Mouse (Mus musculus) CH12.LX (cell line): ENCODE data around the gene Mon1a. TPM values are rescaled to one million over a fixed set of nuclear protein-coding genes. Genes with fewer than 3 reads are reported as not detected.

Source experiments
- DNase-seq: peaks from one replicate; pipeline ENCODE4 v3.0.0-alpha.2; 2013; ENCODE audit errors: extremely low read depth
- H3K27ac ChIP-seq: 2 replicates; pipeline ENCODE4 v1.5.1; 2012; ENCODE audit warnings: low read depth, mild to moderate bottlenecking, control low read depth, moderate library complexity; ENCODE audit not compliant: insufficient read depth
- H3K27me3 ChIP-seq: replicated peaks from 2 replicates; pipeline ENCODE3; 2012; ENCODE audit warnings: inconsistent platforms
- H3K36me3 ChIP-seq, 2 experiments: replicated peaks in 1 of 2; 2 replicates each; pipeline versions ENCODE3 to v1.6.1; 2012; ENCODE audit warnings: inconsistent platforms in 1 of 2, low read length in 1 of 2, mild to moderate bottlenecking in 1 of 2, mixed read lengths in 1 of 2, moderate library complexity in 1 of 2; ENCODE audit not compliant: control insufficient read depth in 1 of 2, insufficient read depth in 1 of 2
- H3K4me1 ChIP-seq, 2 experiments: 2 replicates each; pipeline ENCODE4 v1.6.1; 2012; ENCODE audit warnings: inconsistent platforms in 1 of 2, moderate library complexity in 1 of 2; ENCODE audit not compliant: insufficient read depth in 2 of 2, control insufficient read depth in 1 of 2
- H3K4me2 ChIP-seq: 2 replicates; pipeline ENCODE4 v1.6.1; 2012; ENCODE audit warnings: low read depth, mild to moderate bottlenecking, control low read depth; ENCODE audit not compliant: poor library complexity, insufficient read depth, severe bottlenecking
- H3K4me3 ChIP-seq, 3 experiments: fragments of 150-350 bp in 1 of 3; sonication (generic) in 1 of 3; replicated peaks in 1 of 3; 2 replicates each; pipeline versions ENCODE3 to v1.5.1; 2011 to 2012; ENCODE audit warnings: low read depth in 2 of 3, low read length in 2 of 3, mild to moderate bottlenecking in 2 of 3, moderate library complexity in 2 of 3, control low read depth in 1 of 3, improper control_type of control experiment in 1 of 3, inconsistent platforms in 1 of 3, mixed read lengths in 1 of 3; ENCODE audit not compliant: poor library complexity in 1 of 3
- H3K79me2 ChIP-seq: replicated peaks from 2 replicates; pipeline ENCODE4 v1.6.1; 2012; ENCODE audit warnings: mild to moderate bottlenecking, moderate library complexity; ENCODE audit not compliant: control insufficient read depth, poor library complexity, insufficient read depth, severe bottlenecking; ENCODE audit errors: extremely low read depth
- H3K9ac ChIP-seq: 2 replicates; pipeline ENCODE4 v1.6.1; 2012; ENCODE audit warnings: low read depth, mild to moderate bottlenecking, control low read depth, moderate library complexity; ENCODE audit not compliant: insufficient read depth
- H3K9me3 ChIP-seq: replicated peaks from 2 replicates; pipeline ENCODE3; 2012; ENCODE audit warnings: low read length, inconsistent platforms, mixed read lengths
- BHLHE40 ChIP-seq: IDR thresholded peaks from 2 replicates; pipeline ENCODE4 v1.6.1; 2011; ENCODE audit warnings: mild to moderate bottlenecking, low read depth, low read length, improper control_type of control experiment
- E2F4 ChIP-seq: IDR thresholded peaks from 2 replicates; pipeline ENCODE4 v1.6.1; 2011; ENCODE audit warnings: low read depth, low read length, improper control_type of control experiment; ENCODE audit not compliant: insufficient replicate concordance
- ELF1 ChIP-seq: IDR thresholded peaks from 2 replicates; pipeline ENCODE4 v1.6.1; 2014; ENCODE audit warnings: low read depth, mild to moderate bottlenecking, inconsistent platforms, low read length, improper control_type of control experiment
- ETS1 ChIP-seq: conservative IDR thresholded peaks from 2 replicates; pipeline ENCODE4 v1.6.1; 2012; ENCODE audit warnings: low read depth, mild to moderate bottlenecking, inconsistent platforms, low read length, improper control_type of control experiment, moderate library complexity
- GABPA ChIP-seq: IDR thresholded peaks from 2 replicates; pipeline ENCODE4 v1.6.1; 2012; ENCODE audit warnings: low read depth, low read length, improper control_type of control experiment, inconsistent platforms; ENCODE audit not compliant: insufficient replicate concordance
- JUND ChIP-seq: conservative IDR thresholded peaks from 2 replicates; pipeline ENCODE4 v1.6.1; 2011; ENCODE audit warnings: low read depth, low read length, improper control_type of control experiment
- MXI1 ChIP-seq: IDR thresholded peaks from 2 replicates; pipeline ENCODE4 v1.6.1; 2011; ENCODE audit warnings: mild to moderate bottlenecking, low read depth, low read length, improper control_type of control experiment
- MYC ChIP-seq: IDR thresholded peaks from 2 replicates; pipeline ENCODE4 v1.6.1; 2011; ENCODE audit warnings: low read depth, mild to moderate bottlenecking, improper control_type of control experiment, low read length
- RAD21 ChIP-seq: IDR thresholded peaks from 2 replicates; pipeline ENCODE4 v1.6.1; 2011; ENCODE audit warnings: low read depth, mild to moderate bottlenecking, low read length, improper control_type of control experiment, moderate library complexity
- SMC3 ChIP-seq: IDR thresholded peaks from 2 replicates; pipeline ENCODE4 v1.6.1; 2011; ENCODE audit warnings: low read depth, low read length, improper control_type of control experiment
- USF1 ChIP-seq: IDR thresholded peaks from 2 replicates; pipeline ENCODE4 v1.6.1; 2014; ENCODE audit warnings: low read depth, mild to moderate bottlenecking, inconsistent platforms, low read length, improper control_type of control experiment
- ZKSCAN1 ChIP-seq: IDR thresholded peaks from 2 replicates; pipeline ENCODE4 v1.6.1; 2012; ENCODE audit warnings: low read depth, inconsistent platforms, low read length, improper control_type of control experiment, borderline replicate concordance
- ZMIZ1 ChIP-seq: IDR thresholded peaks from 2 replicates; pipeline ENCODE4 v1.6.1; 2012; ENCODE audit warnings: low read depth, mild to moderate bottlenecking, inconsistent platforms, low read length, improper control_type of control experiment
- dilution Hi-C: fragments of 300-500 bp; cut with MboI; formaldehyde crosslinking; loops from 2 replicates; pipeline ENCODE4 v1.14.3; 2020; ENCODE audit warnings: low sequenced_read_pairs; ENCODE audit not compliant: extremely low pct_unique_long_range_greater_than_20kb, extremely low pct_ligation_motif_present
- in situ Hi-C: fragments of 300-500 bp; cut with MboI; formaldehyde crosslinking; loops from 3 replicates; pipeline ENCODE4 v1.14.3; 2019; ENCODE audit warnings: low sequenced_read_pairs, low pct_ligation_motif_present, low pct_unique_long_range_greater_than_20kb, mixed read lengths
- polyA plus RNA-seq: library from polyadenylated mRNA; unstranded; fragments of >175 nt; gene quantifications from 2 replicates; pipeline ENCODE4 v1.2.1, GENCODE M21; 2012; ENCODE audit warnings: low read depth; ENCODE audit not compliant: insufficient read length
- total RNA-seq, 2 experiments: library from RNA; depleted of rRNA; stranded (reverse); fragments of 300-350 nt in 1 of 2; fragments of >200 nt in 1 of 2; gene quantifications; 2 replicates each; pipeline ENCODE4 v1.2.3; 2012 to 2014

The Mon1a gene
- total and polyA plus RNA-seq, 3 experiments, result 13.6 to 19.5 (median 15.3) TPM

GRCm38 (mm10) chr9:107936831-107937230 is 48.9 kb downstream of the Mon1a start:
- in situ Hi-C loops, result no loop called here
- no peaks in the 10 kb centered on the region for H3K9me3 ChIP-seq
- TF ChIP-seq USF1 (no peak), ETS1 (no peak), RAD21 (no peak), BHLHE40 (no peak), MXI1 (no peak), ELF1 (no peak), ZMIZ1 (no peak), GABPA (no peak)
- TF ChIP-seq, all 38 proteins: peak for 0
- DNase-seq, result no peak
- H3K9ac ChIP-seq, result no peak overlapping the region
- H3K4me2 ChIP-seq, result no peak overlapping the region
- no peak overlapping the region for H3K4me3 ChIP-seq
- dilution Hi-C loops, result no loop called here
- H3K79me2 ChIP-seq, result no peaks in the 10 kb centered on the region
- H3K4me1 ChIP-seq, result peaks cover 6 to 16% of the 10 kb centered on the region in 2 experiments
- H3K27ac ChIP-seq, result no peak overlapping the region
- H3K36me3 ChIP-seq, result no peaks in the 10 kb centered on the region
- peaks cover 97% of the 10 kb centered on the region for H3K27me3 ChIP-seq

DNA sequence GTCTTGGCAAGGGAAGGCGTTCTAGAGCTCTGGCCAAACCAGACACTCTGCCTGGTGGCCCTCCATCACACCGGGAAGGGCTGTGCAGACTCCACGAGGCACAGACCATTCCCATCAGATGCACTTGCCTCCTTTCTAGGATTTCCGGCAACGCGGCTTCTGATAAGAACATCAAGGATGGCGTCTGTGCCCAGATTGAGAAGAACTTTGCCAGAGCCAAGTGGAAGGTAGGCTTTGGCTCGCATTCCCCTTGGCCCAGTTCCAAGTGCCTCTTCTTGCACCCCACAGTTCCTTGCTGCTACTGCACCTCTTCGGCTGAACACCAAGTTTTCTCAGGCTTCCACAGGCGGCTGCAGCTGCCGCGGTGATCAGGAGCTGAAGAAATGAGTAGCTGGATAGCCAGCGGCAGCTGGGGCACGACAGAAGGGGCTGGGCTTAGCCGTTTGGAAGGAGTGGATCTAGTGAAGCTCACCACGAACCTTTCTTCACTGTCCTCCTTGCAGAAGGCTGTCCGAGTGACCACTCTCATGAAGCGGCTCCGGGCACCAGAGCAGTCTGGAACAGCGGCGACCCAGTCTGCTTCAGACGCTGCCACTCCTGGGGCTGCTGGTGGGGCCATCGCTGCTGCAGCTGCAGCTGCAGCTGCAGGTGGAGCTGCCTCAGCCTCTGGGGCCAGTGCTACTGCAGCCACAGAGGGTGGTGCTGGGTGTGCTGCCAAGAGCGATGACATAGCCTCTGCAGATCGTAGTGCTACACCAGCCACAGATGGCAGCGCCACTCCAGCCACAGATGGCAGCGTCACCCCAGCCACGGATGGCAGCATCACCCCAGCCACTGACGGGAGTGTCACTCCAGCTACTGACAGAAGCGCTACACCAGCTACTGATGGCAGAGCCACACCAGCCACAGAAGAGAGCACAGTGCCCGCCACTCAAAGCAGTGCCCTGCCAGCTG is 59.6 kb downstream of the Mon1a start:
- TF ChIP-seq USF1, result no peak
- no peak for TF ChIP-seq RAD21
- TF ChIP-seq SMC3, result no peak
- TF ChIP-seq E2F4, result no peak
- TF ChIP-seq JUND, result no peak
- no peak for TF ChIP-seq MYC
- TF ChIP-seq ZKSCAN1, result no peak
- TF ChIP-seq ELF1, result no peak
- TF ChIP-seq, all 38 proteins: peak for 0
- dilution Hi-C loops, result no loop called here

More for the DNA sequence above, 59.6 kb downstream of the Mon1a start:
- Histone ChIP-seq H3K27me3 (peaks cover 57% of the 10 kb centered on the region), H3K9me3 (peaks cover 7% of the 10 kb centered on the region), H3K9ac (no peak overlapping the region), H3K27ac (no peak overlapping the region), H3K4me1 (peaks cover 13 to 38% of the 10 kb centered on the region in 2 experiments), H3K4me3 (no peak overlapping the region), H3K4me2 (no peak overlapping the region), H3K36me3 (no peaks in the 10 kb centered on the region), H3K79me2 (peaks cover 16% of the 10 kb centered on the region)
- in situ Hi-C loops, result no loop called here
- DNase-seq, result no peak
